Mouse (Mus musculus) kidney, postnatal 4 days (tissue): ENCODE data around the gene Pck2.

ENCODE experiments used
- DNase-seq, 2 experiments: peaks; one replicate each; pipeline ENCODE4 v3.0.0; 2021; ENCODE audit warnings: mixed read lengths in 2 of 2

The Pck2 gene

DNA sequence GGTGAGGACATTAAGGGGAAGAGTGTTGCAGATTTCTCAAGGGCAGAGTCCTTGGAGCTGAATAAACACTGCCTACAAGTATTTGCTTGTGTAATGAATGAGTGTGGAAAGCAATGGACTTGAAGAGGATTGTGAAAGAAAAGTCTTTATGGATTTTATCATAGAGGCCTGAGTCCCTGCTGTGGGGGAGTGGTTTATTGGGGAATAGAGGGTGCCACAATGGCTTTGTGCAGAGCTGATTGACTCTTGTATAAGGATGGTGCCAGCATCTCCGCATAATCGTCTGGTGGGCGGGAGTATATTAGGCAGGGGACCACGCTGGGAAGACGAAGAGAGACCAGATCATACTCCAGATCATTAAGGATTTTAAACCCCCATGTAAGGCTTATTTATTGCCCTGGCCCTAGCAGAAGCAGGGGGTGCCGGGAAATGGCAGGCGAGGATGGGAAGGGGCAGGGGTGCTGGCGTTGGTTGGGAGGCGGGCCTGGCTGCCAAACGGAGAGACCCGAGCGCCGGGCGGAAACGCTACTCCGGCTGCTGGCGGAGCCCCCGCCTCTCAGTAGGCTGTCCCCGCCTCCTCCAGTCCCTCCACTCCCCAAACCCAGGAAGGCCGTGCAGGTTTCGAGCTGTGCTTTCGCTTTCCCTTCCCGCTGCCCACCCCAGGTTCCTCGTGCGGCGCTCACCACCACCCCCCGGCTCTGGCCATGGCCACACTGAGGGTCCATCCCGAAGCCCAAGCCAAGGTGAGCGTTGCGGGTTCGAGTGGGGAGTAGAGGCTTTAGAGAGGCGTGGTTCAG lies 38.0 kb downstream of the Pck2 start, which contains the start of gene Psme1:
Gene Psme1, plus strand, starts transcription at position 253 of the 797 bp plus-strand sequence.
- peak; percentile 87 to 91 for DNase-seq

- peak; percentile 74 to 83 for DNase-seq
These were observed 38.7 kb downstream of the Pck2 start for GRCm38 (mm10) chr14:55578668-55579269.

DNA sequence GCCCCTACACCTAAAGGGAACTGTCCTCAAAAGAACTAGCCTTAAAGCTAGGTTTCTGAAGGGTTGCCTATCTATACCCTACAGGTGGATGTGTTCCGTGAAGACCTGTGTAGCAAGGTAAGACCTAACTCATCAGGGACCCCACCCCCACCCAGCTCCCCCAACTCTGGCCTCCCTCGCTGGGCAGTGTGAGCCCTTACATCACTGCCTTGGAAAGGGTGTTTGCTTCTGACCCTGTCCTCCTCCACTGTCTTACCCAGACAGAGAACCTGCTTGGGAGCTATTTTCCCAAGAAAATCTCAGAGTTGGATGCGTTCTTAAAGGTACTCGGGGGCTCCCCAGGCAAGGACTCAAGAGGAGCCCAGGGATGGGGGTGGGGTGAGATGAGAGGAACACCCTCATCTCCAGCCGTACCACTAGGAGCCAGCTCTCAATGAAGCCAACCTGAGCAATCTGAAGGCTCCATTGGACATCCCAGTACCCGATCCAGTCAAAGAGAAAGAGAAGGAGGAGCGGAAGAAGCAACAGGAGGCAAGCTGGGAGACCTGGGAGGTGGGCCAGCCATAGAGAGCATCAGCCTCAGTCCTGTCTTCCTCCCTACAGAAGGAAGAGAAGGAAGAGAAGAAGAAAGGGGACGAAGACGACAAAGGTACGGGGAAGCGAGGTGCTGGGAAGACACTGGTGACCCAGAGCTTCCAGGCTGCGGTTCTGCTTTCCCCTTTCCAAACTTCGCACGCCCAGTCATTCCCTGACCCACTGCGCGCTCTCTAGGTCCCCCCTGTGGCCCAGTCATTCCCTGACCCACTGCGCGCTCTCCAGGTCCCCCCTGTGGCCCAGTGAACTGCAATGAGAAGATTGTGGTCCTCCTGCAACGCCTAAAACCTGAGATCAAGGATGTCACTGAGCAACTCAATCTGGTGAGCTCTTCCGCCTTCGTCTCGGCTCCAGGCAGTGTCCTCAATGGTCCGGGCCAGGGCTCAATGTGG lies 39.7 kb downstream of the Pck2 start:
- DNase-seq = no peak

DNA sequence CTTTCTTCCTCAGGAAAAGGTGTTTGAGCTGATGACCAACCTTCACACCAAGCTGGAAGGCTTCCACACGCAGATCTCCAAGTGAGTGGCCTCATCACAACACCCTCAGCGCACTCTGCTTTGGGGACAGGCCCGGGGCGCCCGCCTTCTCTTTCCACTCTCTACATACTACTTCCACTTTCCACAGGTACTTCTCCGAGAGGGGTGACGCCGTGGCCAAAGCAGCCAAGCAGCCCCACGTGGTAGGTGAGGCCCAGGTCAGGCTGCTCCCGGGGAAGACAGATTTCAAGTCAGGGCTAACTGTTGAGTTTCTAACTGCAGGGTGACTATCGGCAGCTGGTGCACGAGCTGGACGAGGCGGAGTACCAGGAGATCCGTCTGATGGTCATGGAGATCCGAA lies 40.7 kb downstream of the Pck2 start:
- DNase-seq = no peak

DNA sequence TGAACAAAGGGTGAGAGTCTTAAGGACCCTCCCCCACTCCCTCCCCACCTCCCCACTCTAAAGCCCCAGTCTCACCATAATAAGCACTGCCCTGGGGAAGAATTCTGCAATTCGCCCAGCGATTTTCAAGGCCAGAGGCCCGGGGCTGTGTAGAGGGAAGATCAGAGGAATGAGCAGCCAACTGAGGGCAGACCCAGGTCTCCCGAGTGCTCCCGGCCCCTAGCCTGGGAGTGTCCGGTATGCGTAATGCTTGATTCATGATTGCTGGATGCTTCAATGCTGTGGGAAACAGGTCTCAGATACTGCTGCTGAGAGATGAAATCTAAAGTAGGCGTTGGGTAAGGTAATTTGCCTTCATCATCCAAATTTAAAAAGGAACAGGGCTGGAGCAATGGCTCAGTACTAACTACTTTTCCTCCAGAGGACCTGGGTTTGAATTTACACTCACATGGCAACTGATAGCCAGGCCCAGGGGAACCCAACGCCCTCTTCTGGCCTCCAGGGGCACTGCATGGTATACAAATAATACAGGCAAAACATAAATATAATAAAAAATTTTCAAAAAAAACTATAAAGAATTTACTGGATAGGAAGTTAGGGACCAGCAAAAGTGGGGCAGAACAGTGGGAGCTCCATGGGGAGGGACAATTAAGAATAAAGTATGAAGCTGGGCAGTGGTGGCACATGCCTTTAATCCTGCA lies 42.1 kb downstream of the Pck2 start:
- DNase-seq = no peak

- no peak for DNase-seq
These were observed 44.2 kb downstream of the Pck2 start for GRCm38 (mm10) chr14:55584303-55584701.

DNA sequence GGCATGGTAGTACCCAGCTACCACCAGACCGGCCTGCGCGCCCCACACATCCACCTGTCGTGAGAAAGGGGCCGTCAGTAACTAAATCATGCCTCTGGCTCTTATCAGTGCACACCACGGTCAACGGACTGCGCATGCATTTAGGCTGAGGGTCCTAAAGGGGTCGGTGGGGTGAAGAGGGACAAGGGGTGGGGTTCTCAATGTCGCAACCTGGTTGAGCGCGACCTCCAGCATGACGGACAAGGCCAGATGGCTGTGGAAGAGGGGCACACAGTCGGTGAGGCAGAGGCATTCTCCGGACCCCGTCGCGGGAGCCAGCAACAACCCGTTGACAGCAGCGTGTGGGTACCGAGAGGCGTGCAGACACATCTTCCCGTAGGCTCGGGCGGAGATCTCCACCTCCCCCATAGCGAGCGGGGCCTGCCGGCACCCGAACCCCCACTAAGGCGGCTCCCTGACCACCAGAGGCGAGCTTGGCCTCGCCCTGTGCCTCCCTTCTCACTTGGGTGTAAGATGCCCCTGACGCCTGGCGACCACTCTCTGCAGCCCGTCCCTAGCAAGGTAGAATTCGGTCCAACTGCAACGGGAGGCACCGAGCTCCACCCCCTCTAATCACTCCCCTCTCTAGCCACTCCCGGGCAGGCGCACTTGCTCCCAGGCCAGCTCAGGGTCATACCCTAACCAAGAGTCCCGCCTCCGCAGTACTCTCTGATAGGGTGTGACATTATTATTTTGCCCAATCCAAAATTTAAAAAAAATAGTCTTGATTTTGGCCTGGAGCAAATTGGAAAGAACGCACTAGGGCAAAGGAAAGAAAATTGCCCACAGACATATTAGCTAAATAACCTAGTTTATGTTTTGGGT lies 44.9 kb downstream of the Pck2 start, which contains the start of gene Emc9:
Gene Emc9, minus strand, starts transcription at position 601 of the 864 bp plus-strand sequence.
- peak; percentile 72 to 81 for DNase-seq

GRCm38 (mm10) chr14:55585566-55585960 lies 45.5 kb downstream of the Pck2 start:
- DNase-seq = no peak

- no peak for DNase-seq
These were observed 46.1 kb downstream of the Pck2 start for GRCm38 (mm10) chr14:55586149-55586548.

- DNase-seq = no peak
These were observed 49.2 kb downstream of the Pck2 start for GRCm38 (mm10) chr14:55589271-55589670.

DNA sequence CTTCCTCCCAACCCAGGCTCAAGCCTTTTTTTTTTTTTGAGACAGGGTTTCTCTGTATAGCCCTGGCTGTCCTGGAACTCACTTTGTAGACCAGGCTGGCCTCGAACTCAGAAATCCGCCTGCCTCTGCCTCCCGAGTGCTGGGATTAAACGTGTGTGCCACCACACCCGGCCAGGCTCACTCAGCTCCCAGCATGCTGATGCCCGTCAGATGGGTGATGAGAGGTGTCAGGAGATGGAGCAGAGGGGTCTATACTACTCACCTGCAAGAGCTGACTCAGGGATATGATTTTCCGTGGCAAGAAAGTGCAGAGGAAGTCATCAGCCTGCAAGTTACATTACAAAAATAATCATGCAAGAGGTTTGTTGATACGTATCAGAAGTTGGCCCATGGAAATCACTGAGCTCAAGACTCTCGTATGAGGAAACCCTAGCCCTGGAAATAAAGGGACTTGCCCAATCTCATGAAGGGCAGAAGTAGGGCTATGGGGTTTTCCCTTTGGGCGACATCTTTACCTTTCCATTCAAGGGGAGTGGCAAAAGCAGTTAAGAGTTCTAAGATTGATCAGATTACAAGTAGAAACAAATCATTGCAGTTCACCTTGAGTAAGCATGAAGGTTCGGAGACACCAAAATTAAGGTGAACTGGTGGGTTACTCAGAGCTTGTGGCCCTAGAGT lies 49.8 kb downstream of the Pck2 start:
- DNase-seq = no peak

- DNase-seq = peak; percentile 92 to 95
These were observed 50.8 kb downstream of the Pck2 start, which contains the start of gene Psme2 for GRCm38 (mm10) chr14:55590748-55591330. Gene Psme2 (minus strand): TSS chr14:55591113.

DNA sequence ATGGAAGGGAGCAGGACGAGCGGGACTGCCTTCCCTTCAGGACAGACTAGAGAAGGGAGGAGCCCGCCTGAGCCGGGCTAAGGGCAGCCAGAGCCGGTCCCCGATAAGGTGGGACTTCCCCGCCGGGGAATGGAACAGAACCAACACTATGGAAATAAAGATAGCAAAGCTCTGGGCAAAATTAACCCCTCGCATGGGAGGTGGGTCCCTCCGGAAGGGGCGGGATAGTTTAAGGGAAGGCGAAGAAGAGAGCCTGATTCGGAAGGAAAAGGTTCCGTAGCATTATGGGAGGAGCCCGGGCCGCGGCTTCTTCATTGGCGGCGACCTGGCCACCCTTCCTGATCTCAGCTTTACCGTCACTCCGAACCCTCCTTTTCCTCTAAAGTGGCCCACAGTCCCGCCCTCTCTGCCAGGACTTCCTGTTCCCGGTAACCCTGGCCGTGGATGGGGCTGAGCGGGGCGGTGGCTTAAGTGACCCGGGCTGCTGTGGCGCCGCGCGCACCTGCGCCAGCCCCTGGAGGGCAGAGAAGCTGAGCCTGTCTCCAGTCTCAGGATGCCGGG lies 51.3 kb downstream of the Pck2 start, which contains the start of gene Rnf31:
Gene Rnf31, plus strand, starts transcription at position 378 of the 561 bp plus-strand sequence.
- DNase-seq = peak; percentile 94 to 97

- peak; percentile 30 to 46 for DNase-seq
These were observed 52.2 kb downstream of the Pck2 start for GRCm38 (mm10) chr14:55592226-55592625.

GRCm38 (mm10) chr14:55596036-55596690 lies 56.1 kb downstream of the Pck2 start:
- peak in 1 of 2 experiments; percentile 48 for DNase-seq

- DNase-seq = no peak
These were observed 58.7 kb downstream of the Pck2 start for GRCm38 (mm10) chr14:55598521-55599390.
